Mouse (Mus musculus) hindbrain, embryonic 15.5 days (tissue): Measurements from ENCODE around the gene Gast. TPM values are rescaled to one million over a fixed set of nuclear protein-coding genes. Genes with fewer than 3 reads are reported as not detected.
"Not testable (repeated sequence)": the region's sequence is repeated elsewhere in the genome, so short reads cannot be mapped to it uniquely, and the experiment has no call there.

ENCODE experiments used
- ATAC-seq: fragments of 200-750 bp; cut with Nextera tagmentation; 2 replicates; pipeline ENCODE4 v1.8.0; 2017; ENCODE audit warnings: low read depth, moderate number of reproducible peaks, moderate TSS enrichment; ENCODE audit not compliant: low FRiP score
- H3K27ac ChIP-seq: fragments of 300-500 bp; sonication (generic); replicated peaks from 2 replicates; pipeline ENCODE4 v1.5.1; 2015; ENCODE audit warnings: mild to moderate bottlenecking, inconsistent platforms
- H3K27me3 ChIP-seq: fragments of 300-500 bp; sonication (generic); 2 replicates; pipeline ENCODE4 v1.6.1; 2015; ENCODE audit warnings: control low read depth, inconsistent platforms
- H3K36me3 ChIP-seq: fragments of 300-500 bp; sonication (generic); 2 replicates; pipeline ENCODE4 v1.6.1; 2015; ENCODE audit warnings: control low read depth, inconsistent platforms
- H3K4me1 ChIP-seq: fragments of 300-500 bp; sonication (generic); replicated peaks from 2 replicates; pipeline ENCODE4 v1.6.1; 2015; ENCODE audit warnings: control low read depth, inconsistent platforms
- H3K4me2 ChIP-seq: fragments of 300-500 bp; sonication (generic); 2 replicates; pipeline ENCODE4 v1.6.1; 2015; ENCODE audit warnings: moderate library complexity, mild to moderate bottlenecking, inconsistent platforms
- H3K4me3 ChIP-seq: fragments of 300-500 bp; sonication (generic); 2 replicates; pipeline ENCODE4 v1.5.1; 2015; ENCODE audit warnings: mild to moderate bottlenecking, inconsistent platforms
- H3K9ac ChIP-seq: fragments of 300-500 bp; sonication (generic); 2 replicates; pipeline ENCODE4 v1.6.1; 2015; ENCODE audit warnings: inconsistent platforms
- H3K9me3 ChIP-seq: fragments of 300-500 bp; sonication (generic); 2 replicates; pipeline ENCODE4 v1.6.1; 2016; ENCODE audit warnings: control low read depth, inconsistent platforms
- WGBS: fragments of 180-500 bp; shearing (Covaris S2); methylation state at CpG from one replicate; pipeline ENCODE4 v1.1.7; 2015; 5-methylcytosine and 5-hydroxymethylcytosine counted together
- polyA plus RNA-seq: library from polyadenylated mRNA; unstranded; fragments of >200 nt; fragmentation: Nextera tagmentation; extraction: Ambion mirVana; gene quantifications from 2 replicates; pipeline ENCODE4 v1.2.1, GENCODE M21; 2015

The Gast gene
- polyA plus RNA-seq, 1 experiment from 2014 or later, result 0.38 TPM

DNA sequence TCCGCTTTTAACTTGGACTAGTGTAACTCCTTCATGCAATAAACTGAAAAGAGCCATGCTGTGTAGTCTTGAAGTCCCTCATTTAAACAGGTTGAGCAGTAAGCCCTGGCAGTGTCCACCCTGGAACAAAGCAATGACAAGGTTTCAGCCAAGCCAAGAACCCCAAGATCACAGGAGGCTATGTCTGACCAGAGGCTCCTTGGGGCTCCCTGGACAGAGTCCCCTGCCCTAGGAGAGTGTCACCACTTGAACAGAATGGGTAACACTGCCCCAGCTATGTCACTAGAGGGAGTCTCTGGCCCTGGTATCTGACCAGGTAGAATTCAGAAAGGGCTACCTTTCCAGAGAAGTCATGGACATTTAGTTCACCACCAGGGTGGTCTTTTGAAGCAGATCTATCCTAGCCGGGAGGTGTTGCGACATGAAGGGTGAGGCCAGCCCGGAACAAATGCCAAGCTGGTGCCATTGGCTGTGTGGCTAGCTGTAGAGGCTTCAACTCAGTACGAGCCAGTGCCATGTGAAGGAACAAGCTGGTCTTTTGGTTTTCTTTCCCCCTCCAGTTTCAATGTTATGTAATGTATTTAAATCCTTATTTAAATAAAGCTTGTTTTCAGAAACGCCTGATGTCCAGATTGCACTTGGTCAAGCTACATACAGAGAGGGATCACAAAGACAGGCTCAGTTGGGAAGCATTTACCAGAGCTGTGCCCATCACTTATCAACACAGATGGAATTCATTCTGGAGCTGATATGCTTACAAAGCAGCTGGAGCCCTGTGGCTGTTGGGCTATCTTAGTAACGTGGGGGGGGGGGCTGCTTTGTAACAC, 12.5 kb upstream of the Gast start:
- ATAC-seq, H3K27me3 ChIP-seq, H3K9ac ChIP-seq, H3K9me3 ChIP-seq, H3K4me3 ChIP-seq, H3K27ac ChIP-seq: not testable (repeated sequence)
- Histone ChIP-seq H3K4me1 (peaks cover 19% of the 10 kb centered on the region), H3K36me3 (peaks cover 19% of the 10 kb centered on the region), H3K4me2 (peak overlapping the region; percentile 68; the same call in 1 of the 2 replicates)
- WGBS, result 84% methylated on average over 7 of the region's 7 CpGs

DNA sequence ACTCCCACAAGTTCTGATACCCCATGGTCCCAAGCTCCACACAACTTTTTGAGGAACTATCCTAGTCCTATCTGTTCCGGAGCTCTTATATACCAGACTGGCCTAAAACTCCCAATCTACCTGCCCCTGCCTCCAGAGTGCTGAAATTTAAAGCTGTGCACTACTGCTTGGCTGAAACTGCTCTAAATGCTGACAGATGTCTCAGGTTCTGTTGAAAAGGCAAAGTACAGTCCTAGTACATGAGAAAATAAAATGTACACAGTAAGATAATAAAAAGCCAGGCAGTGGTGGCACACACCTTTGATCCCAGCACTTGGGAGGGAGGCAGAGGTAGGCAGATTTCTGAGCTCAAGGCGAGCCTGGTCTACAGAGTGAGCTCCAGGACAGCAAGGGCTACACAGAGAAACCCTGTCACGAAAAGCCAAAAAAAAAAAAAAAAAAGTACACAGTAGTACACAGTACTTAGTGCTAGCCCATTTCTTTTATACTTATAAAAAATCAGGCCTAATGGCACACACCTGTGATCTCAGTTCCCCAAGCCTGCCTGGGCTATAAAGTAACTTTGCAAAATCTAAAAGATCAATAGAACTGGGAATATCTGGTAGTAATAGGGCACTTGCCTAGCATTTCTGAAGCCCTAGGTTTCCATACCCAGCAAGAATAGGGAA, 11.5 kb upstream of the Gast start:
- Histone ChIP-seq H3K27ac (no peak overlapping the region), H3K4me1 (peaks cover 23% of the 10 kb centered on the region), H3K36me3 (peaks cover 19% of the 10 kb centered on the region), H3K9me3 (no peaks in the 10 kb centered on the region), H3K9ac (no peak overlapping the region), H3K27me3 (no peaks in the 10 kb centered on the region), H3K4me3 (no peak overlapping the region), H3K4me2 (no peak overlapping the region)
- 63% methylated on average over 3 of the region's 3 CpGs for WGBS
- no peak for ATAC-seq

GRCm38 (mm10) chr11:100323578-100323977, 10.6 kb upstream of the Gast start:
- no peak overlapping the region for H3K27ac ChIP-seq
- WGBS, result 15% methylated on average over 3 of the region's 3 CpGs
- no peaks in the 10 kb centered on the region for H3K9me3 ChIP-seq
- ATAC-seq, result no peak
- H3K36me3 ChIP-seq, result peaks cover 19% of the 10 kb centered on the region
- H3K4me2 ChIP-seq, result no peak overlapping the region
- H3K4me1 ChIP-seq, result peaks cover 23% of the 10 kb centered on the region
- no peaks in the 10 kb centered on the region for H3K27me3 ChIP-seq
- no peak overlapping the region for H3K9ac ChIP-seq
- no peak overlapping the region for H3K4me3 ChIP-seq

- no peak overlapping the region for H3K4me3 ChIP-seq
- no peaks in the 10 kb centered on the region for H3K9me3 ChIP-seq
- ATAC-seq, result no peak
- peaks cover 21% of the 10 kb centered on the region for H3K4me1 ChIP-seq
- 48% methylated on average over 11 of the region's 11 CpGs for WGBS
- no peak overlapping the region for H3K4me2 ChIP-seq
- H3K27me3 ChIP-seq, result no peaks in the 10 kb centered on the region
- peaks cover 19% of the 10 kb centered on the region for H3K36me3 ChIP-seq
- H3K27ac ChIP-seq, result no peak overlapping the region
- H3K9ac ChIP-seq, result no peak overlapping the region
These were observed 9.1 kb upstream of the Gast start for GRCm38 (mm10) chr11:100325062-100325629.

- H3K9me3 ChIP-seq, result no peaks in the 10 kb centered on the region
- ATAC-seq, result no peak
- H3K4me3 ChIP-seq, result no peak overlapping the region
- 32% methylated on average over 11 of the region's 11 CpGs for WGBS
- H3K4me1 ChIP-seq, result peaks cover 17% of the 10 kb centered on the region
- no peak overlapping the region for H3K4me2 ChIP-seq
- H3K27ac ChIP-seq, result 0 out of 2 replicates have a peak overlapping the region, but pooled peaks have one; percentile 24
- no peaks in the 10 kb centered on the region for H3K27me3 ChIP-seq
- H3K9ac ChIP-seq, result no peak overlapping the region
- peaks cover 7% of the 10 kb centered on the region for H3K36me3 ChIP-seq
These were observed 6.9 kb upstream of the Gast start for GRCm38 (mm10) chr11:100327316-100327715.

DNA sequence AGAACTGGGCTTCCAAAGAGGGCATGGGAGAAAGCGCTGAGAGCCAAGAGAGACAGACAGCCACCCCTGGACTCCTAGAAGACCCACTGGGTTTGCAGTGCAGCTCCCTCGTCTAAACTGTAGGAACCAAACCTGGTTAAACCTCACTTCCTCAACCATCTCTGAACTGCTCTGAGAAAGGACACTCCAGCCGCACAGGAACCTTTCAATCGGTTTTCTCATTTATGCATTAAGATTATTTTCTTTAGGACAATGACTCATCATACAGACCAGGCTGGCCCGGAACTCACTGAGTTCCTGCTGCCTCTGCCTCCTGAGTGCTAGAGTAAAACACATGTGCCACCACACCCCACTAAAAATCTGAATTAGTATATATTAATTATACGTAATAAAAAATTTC, 6.4 kb upstream of the Gast start:
- peaks cover 3% of the 10 kb centered on the region; the same call in 1 of the 2 replicates for H3K36me3 ChIP-seq
- 87% methylated on average over 6 of the region's 6 CpGs for WGBS
- no peaks in the 10 kb centered on the region for H3K27me3 ChIP-seq
- no peak overlapping the region for H3K4me2 ChIP-seq
- H3K4me1 ChIP-seq, result peaks cover 21% of the 10 kb centered on the region
- H3K9me3 ChIP-seq, result no peaks in the 10 kb centered on the region
- H3K9ac ChIP-seq, result no peak overlapping the region
- no peak for ATAC-seq
- no peak overlapping the region for H3K4me3 ChIP-seq
- H3K27ac ChIP-seq, result no peak overlapping the region

DNA sequence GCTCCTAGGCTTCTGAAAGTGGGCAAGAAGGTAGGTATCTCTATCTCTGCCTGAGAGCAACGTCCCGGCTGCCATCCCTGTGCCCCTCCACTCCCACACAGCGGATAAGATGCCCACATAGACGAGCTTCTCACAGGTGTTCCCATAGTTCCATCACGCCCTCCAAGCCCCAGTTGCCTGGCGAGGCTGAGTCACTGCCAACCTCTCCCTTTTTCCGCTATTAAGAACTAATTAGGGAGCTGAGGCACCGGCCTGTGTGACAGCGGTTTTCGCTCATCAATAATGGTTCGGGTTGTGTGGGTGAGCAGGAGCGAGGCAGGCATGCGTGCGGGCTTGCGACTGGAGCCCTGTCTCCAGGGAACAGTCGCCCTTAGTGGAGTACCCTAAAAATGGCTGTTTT, 4.0 kb upstream of the Gast start:
- H3K4me2 ChIP-seq, result peak overlapping the region; percentile 29
- no peaks in the 10 kb centered on the region for H3K36me3 ChIP-seq

GRCm38 (mm10) chr11:100330816-100331375, 3.3 kb upstream of the Gast start:
- WGBS, result 63% methylated on average over 8 of the region's 8 CpGs
- ATAC-seq, H3K27ac ChIP-seq: not testable (repeated sequence)

More for the DNA sequence above, 4.0 kb upstream of the Gast start:
- Histone ChIP-seq H3K4me1 (peaks cover 37% of the 10 kb centered on the region), H3K27ac (0 out of 2 replicates have a peak overlapping the region, but pooled peaks have one; percentile 3), H3K27me3 (no peaks in the 10 kb centered on the region), H3K4me3 (no peak overlapping the region), H3K9ac (no peak overlapping the region), H3K9me3 (no peaks in the 10 kb centered on the region)
- ATAC-seq, result no peak
- 36% methylated on average over 16 of the region's 16 CpGs for WGBS

DNA sequence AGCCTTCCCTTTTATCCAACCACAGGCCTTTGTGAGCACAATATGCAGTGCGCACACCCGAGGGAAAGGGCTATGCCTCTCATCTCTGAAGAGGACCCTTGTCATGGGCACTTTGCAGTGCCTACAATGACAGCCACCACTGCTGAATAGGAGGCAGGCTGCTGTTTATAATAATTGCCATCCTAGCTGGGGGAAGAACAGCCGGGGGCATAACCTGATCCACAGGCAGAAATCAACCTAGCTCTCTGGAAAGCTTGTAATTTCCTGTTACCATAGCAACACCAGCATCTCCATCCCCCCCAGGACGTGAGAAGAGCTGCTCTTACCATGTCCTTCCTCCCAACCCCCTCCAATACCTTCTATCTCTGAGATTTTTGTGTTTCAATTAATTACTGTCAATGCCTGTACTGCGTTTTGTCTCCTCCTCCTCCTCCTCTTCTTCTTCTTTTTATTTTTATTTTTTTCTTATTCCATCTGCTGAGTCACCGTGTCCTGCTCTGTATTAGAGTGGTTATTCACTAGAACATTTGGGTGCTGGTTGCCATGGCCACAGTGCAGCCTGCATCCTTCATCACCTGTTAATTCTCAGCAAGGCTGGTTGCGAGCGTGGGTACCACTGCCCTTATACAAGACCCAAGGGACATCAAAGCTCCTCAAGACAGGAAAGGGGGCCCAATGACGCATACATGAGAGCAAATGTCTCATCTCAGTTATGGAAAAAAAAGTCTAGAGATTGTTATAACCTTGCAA, 1.3 kb upstream of the Gast start:
- peak overlapping the region; percentile 89 for H3K27ac ChIP-seq
- peak overlapping the region; percentile 34 for H3K4me2 ChIP-seq
- 0 out of 2 replicates have a peak overlapping the region, but pooled peaks have one; percentile 10 for H3K9ac ChIP-seq
- ATAC-seq, result peak; percentile 78
- H3K4me3 ChIP-seq, result no peak overlapping the region
- H3K36me3 ChIP-seq, result no peaks in the 10 kb centered on the region
- no peaks in the 10 kb centered on the region for H3K27me3 ChIP-seq
- 20% methylated on average over 9 of the region's 9 CpGs for WGBS
- peaks cover 47% of the 10 kb centered on the region for H3K4me1 ChIP-seq
- no peaks in the 10 kb centered on the region for H3K9me3 ChIP-seq

More at GRCm38 (mm10) chr11:100330816-100331375, 3.3 kb upstream of the Gast start:
- not testable (repeated sequence) for H3K4me2 ChIP-seq, H3K36me3 ChIP-seq, H3K4me3 ChIP-seq, H3K27me3 ChIP-seq, H3K9ac ChIP-seq, H3K9me3 ChIP-seq
- peaks cover 43% of the 10 kb centered on the region for H3K4me1 ChIP-seq

DNA sequence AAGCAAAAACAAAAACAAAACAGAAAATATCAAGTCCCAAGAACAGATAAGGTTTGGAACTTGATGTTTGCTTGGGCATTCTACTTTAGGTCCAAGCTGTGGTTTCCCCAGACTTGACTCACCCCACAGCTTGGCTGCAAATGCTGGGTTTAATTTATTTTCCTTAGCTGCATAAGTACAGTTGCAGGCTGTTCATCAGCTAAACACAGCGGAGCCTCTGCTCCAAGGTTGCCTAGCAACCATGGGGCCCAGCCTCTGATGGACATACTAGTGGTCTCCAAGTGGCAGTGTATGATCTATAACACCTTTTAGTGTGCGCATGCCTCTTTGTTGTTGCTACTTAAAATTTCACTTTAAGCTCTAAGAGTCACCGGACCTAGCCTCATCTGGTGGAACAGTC, 1.5 kb downstream of the Gast start:
- H3K9ac ChIP-seq, result no peak overlapping the region
- peak; percentile 61; the same call in 1 of the 2 replicates for ATAC-seq
- peak overlapping the region; percentile 68 for H3K27ac ChIP-seq
- peaks cover 40% of the 10 kb centered on the region for H3K4me1 ChIP-seq
- no peaks in the 10 kb centered on the region for H3K27me3 ChIP-seq
- H3K9me3 ChIP-seq, result no peaks in the 10 kb centered on the region
- no peaks in the 10 kb centered on the region for H3K36me3 ChIP-seq
- H3K4me3 ChIP-seq, result no peak overlapping the region
- H3K4me2 ChIP-seq, result no peak overlapping the region
- WGBS, result 32% methylated on average over 3 of the region's 3 CpGs

DNA sequence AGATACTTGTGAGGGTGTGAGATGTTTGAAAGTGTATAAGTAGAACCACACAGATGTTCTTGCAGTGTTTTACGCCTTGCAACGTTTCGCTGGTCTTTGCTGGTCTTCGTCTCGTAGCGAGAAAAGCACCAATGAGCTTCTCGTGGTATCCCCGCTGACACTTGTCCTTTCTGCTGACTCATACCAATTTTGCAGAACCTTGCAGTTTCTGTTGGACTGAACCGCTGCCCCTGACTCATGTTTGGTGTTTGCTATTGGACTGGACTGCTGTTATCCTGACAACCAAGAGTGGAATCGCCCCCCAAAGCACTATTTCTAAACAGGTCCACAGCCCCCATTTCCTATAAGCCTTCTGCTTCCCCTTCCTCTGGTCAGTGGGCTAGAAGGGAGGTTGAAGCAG, 10.1 kb downstream of the Gast start:
- no peak overlapping the region for H3K27ac ChIP-seq
- no peak overlapping the region for H3K4me3 ChIP-seq
- H3K4me2 ChIP-seq, result no peak overlapping the region
- H3K27me3 ChIP-seq, result no peaks in the 10 kb centered on the region
- WGBS, result 89% methylated on average over 10 of the region's 10 CpGs
- no peaks in the 10 kb centered on the region for H3K36me3 ChIP-seq
- no peak overlapping the region for H3K9ac ChIP-seq
- no peaks in the 10 kb centered on the region for H3K9me3 ChIP-seq
- no peak for ATAC-seq
- peaks cover 6% of the 10 kb centered on the region; the same call in 1 of the 2 replicates for H3K4me1 ChIP-seq
